Mouse (Mus musculus): ENCODE results near the gene Gm38655. TPM values are rescaled to one million over a fixed set of nuclear protein-coding genes. Genes with fewer than 3 reads are reported as not detected.

The Gm38655 gene
- polyA plus RNA-seq, 1 experiment from 2014 or later, result not detected

DNA sequence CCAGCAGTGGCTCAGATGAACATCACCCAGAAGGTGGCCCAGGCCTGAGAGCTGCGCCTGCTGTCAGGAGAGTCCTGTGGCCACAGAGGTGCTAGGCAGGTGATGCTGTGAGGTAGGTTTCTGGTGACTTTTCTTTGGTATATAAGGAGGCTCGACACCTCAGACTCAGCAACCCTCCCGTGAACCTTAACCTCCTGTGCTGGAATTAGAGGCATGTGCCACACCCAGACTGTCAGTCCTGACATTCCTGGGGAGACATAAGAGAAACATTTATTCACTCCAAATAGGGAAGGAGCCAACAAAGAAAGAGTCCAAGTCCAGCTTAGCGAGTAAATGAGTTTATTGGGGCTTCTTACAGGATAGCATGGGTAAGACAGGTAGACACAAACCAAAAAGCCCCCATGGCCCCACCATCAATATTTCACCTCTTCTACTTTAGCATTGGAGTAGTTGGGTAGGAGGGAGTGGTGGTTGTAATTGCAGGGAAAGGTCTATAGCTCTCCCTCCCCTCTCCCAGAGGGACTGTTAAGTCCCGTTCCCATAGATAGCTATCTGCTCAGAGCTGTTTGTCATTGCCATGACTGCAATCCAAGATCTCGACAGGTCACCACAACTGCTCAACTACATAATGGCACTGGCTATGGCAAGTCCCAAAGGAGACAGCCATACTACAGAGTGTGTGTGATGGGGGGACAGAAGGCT, 9.2 kb downstream of the Gm38655 start:
- Histone ChIP-seq H3K4me2 (ENCODE audit: low read length) (no peak overlapping the region), H3K9me3 (ENCODE audit: control insufficient read depth, low read length) (no peaks in the 10 kb centered on the region), H3K36me3 (ENCODE audit: control insufficient read depth, insufficient read depth, low read length) (peaks cover 7% of the 10 kb centered on the region), H3K9ac (ENCODE audit: low read length) (no peak overlapping the region), H3K4me3 (ENCODE audit: control insufficient read depth in 1 of 2, insufficient read depth in 1 of 2, low read depth in 1 of 2, low read length in 2 of 2) (no peak overlapping the region), H3K27ac (replicated peaks in 1 of 2; ENCODE audit: control insufficient read depth in 1 of 2, insufficient read depth in 1 of 2, low read depth in 2 of 2, low read length in 2 of 2) (no peak overlapping the region), H3K4me1 (ENCODE audit: control insufficient read depth in 2 of 2, insufficient read depth in 2 of 2, low read length in 2 of 2) (no peaks in the 10 kb centered on the region), H3K27me3 (ENCODE audit: control insufficient read depth, insufficient read depth, low read length) (no peaks in the 10 kb centered on the region)
- no peak for ATAC-seq (ENCODE audit: insufficient number of reproducible peaks, insufficient read depth, low FRiP score, low read depth)
- WGBS, result 46% methylated on average over 6 of the region's 6 CpGs

DNA sequence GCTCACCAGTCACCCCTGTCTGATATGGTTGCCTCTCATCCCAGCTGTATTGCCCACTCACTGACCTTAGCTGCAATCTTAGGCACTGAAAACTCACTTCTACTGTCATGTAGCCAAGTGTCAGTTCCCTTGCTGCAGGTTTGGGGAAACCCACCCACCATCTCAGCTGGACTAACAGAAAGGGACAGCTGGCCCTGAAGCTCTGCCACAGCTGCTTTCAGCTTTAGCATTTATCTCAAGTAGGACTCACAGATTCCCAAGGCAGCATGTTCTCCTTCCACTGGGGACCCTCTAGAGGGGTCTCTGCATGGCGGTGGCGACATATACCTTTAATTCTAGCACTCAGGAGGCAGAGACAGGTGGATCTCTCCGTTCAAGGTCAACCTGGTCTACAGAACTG, 10.5 kb downstream of the Gm38655 start:
- no peak overlapping the region for H3K4me2 ChIP-seq (ENCODE audit: low read length)
- H3K27ac ChIP-seq (replicated peaks in 1 of 2; ENCODE audit: control insufficient read depth in 1 of 2, insufficient read depth in 1 of 2, low read depth in 2 of 2, low read length in 2 of 2), result no peak overlapping the region
- no peak for ATAC-seq (ENCODE audit: insufficient number of reproducible peaks, insufficient read depth, low FRiP score, low read depth)
- no peak overlapping the region for H3K4me3 ChIP-seq (ENCODE audit: control insufficient read depth in 1 of 2, insufficient read depth in 1 of 2, low read depth in 1 of 2, low read length in 2 of 2)
- no peaks in the 10 kb centered on the region for H3K4me1 ChIP-seq (ENCODE audit: control insufficient read depth in 2 of 2, insufficient read depth in 2 of 2, low read length in 2 of 2)
- peaks cover 21% of the 10 kb centered on the region for H3K36me3 ChIP-seq (ENCODE audit: control insufficient read depth, insufficient read depth, low read length)
- H3K9me3 ChIP-seq (ENCODE audit: control insufficient read depth, low read length), result no peaks in the 10 kb centered on the region
- 74% methylated on average over 3 of the region's 3 CpGs for WGBS
- H3K27me3 ChIP-seq (ENCODE audit: control insufficient read depth, insufficient read depth, low read length), result no peaks in the 10 kb centered on the region
- no peak overlapping the region for H3K9ac ChIP-seq (ENCODE audit: low read length)

DNA sequence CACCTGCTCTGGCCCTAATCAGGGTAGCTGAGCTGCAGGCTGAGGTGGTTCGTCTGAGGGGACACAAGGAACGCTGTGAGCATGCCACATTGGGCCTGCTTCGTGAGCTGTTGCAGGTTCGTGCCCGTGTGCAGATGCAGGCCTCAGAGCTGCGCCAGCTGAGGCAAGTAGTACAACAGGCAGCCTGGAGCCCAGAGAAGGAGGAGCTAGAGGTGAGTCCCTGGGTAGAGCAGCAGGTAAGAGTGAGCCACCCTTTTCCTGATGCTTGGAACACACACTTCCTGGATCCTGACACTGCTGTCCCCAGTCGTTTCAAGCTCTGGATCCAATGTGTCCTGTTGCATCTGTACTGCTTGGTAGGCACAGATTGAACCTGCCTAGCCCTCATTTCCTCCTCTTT, 11.9 kb downstream of the Gm38655 start:
- no peaks in the 10 kb centered on the region for H3K4me1 ChIP-seq (ENCODE audit: control insufficient read depth in 2 of 2, insufficient read depth in 2 of 2, low read length in 2 of 2)
- no peak overlapping the region for H3K4me3 ChIP-seq (ENCODE audit: control insufficient read depth in 1 of 2, insufficient read depth in 1 of 2, low read depth in 1 of 2, low read length in 2 of 2)
- 73% methylated on average over 7 of the region's 7 CpGs for WGBS
- H3K27me3 ChIP-seq (ENCODE audit: control insufficient read depth, insufficient read depth, low read length), result no peaks in the 10 kb centered on the region
- H3K4me2 ChIP-seq (ENCODE audit: low read length), result no peak overlapping the region
- H3K27ac ChIP-seq (replicated peaks in 1 of 2; ENCODE audit: control insufficient read depth in 1 of 2, insufficient read depth in 1 of 2, low read depth in 2 of 2, low read length in 2 of 2), result no peak overlapping the region
- H3K9ac ChIP-seq (ENCODE audit: low read length), result no peak overlapping the region
- peaks cover 28% of the 10 kb centered on the region for H3K36me3 ChIP-seq (ENCODE audit: control insufficient read depth, insufficient read depth, low read length)
- no peak for ATAC-seq (ENCODE audit: insufficient number of reproducible peaks, insufficient read depth, low FRiP score, low read depth)
- no peaks in the 10 kb centered on the region for H3K9me3 ChIP-seq (ENCODE audit: control insufficient read depth, low read length)

DNA sequence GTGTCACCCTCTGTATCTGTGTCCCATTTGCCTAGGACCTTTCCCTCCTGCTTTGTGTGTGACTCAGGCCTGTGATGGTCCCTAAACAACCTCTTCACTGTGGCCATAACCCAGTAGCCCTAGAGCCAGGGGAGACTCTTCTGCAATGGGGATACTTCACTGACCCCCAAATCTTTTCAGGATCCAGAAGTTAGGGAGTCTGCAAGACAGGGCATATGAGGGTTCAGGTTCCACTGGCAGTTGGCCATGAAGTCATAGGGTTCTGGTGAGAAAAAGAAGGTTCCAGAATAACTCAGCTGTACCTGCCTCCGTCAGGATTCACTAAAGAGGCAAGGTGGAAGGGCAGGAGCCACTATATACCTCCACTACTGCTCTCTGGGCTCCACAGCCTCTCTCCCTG, 13.1 kb downstream of the Gm38655 start, which contains the start of gene Ccdc154:
Ccdc154 (plus strand) TSS at position 301 of the 400 bp plus-strand sequence.
- H3K4me1 ChIP-seq (ENCODE audit: control insufficient read depth in 2 of 2, insufficient read depth in 2 of 2, low read length in 2 of 2), result no peaks in the 10 kb centered on the region
- H3K27me3 ChIP-seq (ENCODE audit: control insufficient read depth, insufficient read depth, low read length), result no peaks in the 10 kb centered on the region
- H3K9ac ChIP-seq (ENCODE audit: low read length), result no peak within 1 kb of the TSS
- ATAC-seq (ENCODE audit: insufficient number of reproducible peaks, insufficient read depth, low FRiP score, low read depth), result no peak
- no peak within 1 kb of the TSS for H3K27ac ChIP-seq (replicated peaks in 1 of 2; ENCODE audit: control insufficient read depth in 1 of 2, insufficient read depth in 1 of 2, low read depth in 2 of 2, low read length in 2 of 2)
- no peak within 1 kb of the TSS for H3K4me3 ChIP-seq (ENCODE audit: control insufficient read depth in 1 of 2, insufficient read depth in 1 of 2, low read depth in 1 of 2, low read length in 2 of 2)
- no peaks in the 10 kb centered on the region for H3K9me3 ChIP-seq (ENCODE audit: control insufficient read depth, low read length)
- WGBS, result 94% methylated on average over 1 of the region's 1 CpGs
- H3K36me3 ChIP-seq (ENCODE audit: control insufficient read depth, insufficient read depth, low read length), result peaks cover 38% of the 10 kb centered on the region
- no peak within 1 kb of the TSS for H3K4me2 ChIP-seq (ENCODE audit: low read length)

DNA sequence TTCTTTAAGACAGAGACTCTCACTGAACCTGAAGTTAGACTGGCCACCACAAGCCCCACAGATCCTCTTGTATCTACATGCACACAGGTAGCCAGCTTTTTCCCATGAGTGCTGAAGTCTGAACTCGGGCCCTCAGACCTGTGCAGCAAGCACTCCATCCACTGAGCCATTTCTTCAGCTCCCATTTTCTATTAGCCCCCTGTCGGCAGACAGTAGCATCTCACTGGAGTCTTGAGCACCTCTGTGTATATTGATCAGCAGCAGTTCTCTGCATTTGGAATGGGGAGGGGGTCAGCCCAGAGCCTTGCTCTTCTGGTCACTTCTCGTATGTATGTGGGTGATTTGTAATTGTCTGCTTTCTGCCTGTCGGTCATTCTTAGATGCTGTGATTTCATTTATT, 35.3 kb downstream of the Gm38655 start:
- no peaks in the 10 kb centered on the region for H3K4me1 ChIP-seq (ENCODE audit: control insufficient read depth in 2 of 2, insufficient read depth in 2 of 2, low read length in 2 of 2)
- H3K4me2 ChIP-seq (ENCODE audit: low read length), result no peak overlapping the region
- ATAC-seq (ENCODE audit: insufficient number of reproducible peaks, insufficient read depth, low FRiP score, low read depth), result no peak
- no peak overlapping the region for H3K9ac ChIP-seq (ENCODE audit: low read length)
- WGBS, result 66% methylated on average over 4 of the region's 4 CpGs
- H3K9me3 ChIP-seq (ENCODE audit: control insufficient read depth, low read length), result no peaks in the 10 kb centered on the region
- no peak overlapping the region for H3K27ac ChIP-seq (replicated peaks in 1 of 2; ENCODE audit: control insufficient read depth in 1 of 2, insufficient read depth in 1 of 2, low read depth in 2 of 2, low read length in 2 of 2)
- peaks cover 6% of the 10 kb centered on the region; the same call in 1 of the 2 replicates for H3K36me3 ChIP-seq (ENCODE audit: control insufficient read depth, insufficient read depth, low read length)
- H3K27me3 ChIP-seq (ENCODE audit: control insufficient read depth, insufficient read depth, low read length), result no peaks in the 10 kb centered on the region
- H3K4me3 ChIP-seq (ENCODE audit: control insufficient read depth in 1 of 2, insufficient read depth in 1 of 2, low read depth in 1 of 2, low read length in 2 of 2), result no peak overlapping the region

DNA sequence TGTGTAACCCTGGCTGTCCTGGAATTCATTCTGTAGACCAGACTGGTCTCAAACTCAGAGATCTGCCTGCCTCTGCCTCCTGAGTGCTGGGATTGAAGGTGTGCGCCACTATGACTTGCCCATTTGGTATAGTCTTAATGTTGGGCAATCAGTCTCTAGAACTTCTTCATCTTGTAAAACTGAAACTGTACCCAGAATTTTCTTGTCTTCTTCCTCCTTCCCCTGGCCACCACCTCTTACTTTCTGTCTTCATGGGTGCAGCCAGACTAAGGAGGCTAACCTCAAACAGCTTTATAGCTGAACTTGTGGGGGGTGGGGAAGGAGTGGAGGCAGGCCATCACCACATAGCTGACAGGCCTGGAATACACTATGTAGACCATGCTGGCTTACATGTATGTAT, 36.5 kb downstream of the Gm38655 start:
- Histone ChIP-seq H3K4me2 (ENCODE audit: low read length) (no peak overlapping the region), H3K36me3 (ENCODE audit: control insufficient read depth, insufficient read depth, low read length) (no peaks in the 10 kb centered on the region; the same call in 1 of the 2 replicates), H3K27me3 (ENCODE audit: control insufficient read depth, insufficient read depth, low read length) (no peaks in the 10 kb centered on the region), H3K4me1 (ENCODE audit: control insufficient read depth in 2 of 2, insufficient read depth in 2 of 2, low read length in 2 of 2) (peaks cover 2 to 8% of the 10 kb centered on the region in 2 experiments; a peak in 3 of 4 replicates), H3K9me3 (ENCODE audit: control insufficient read depth, low read length) (no peaks in the 10 kb centered on the region), H3K9ac (ENCODE audit: low read length) (no peak overlapping the region), H3K27ac (replicated peaks in 1 of 2; ENCODE audit: control insufficient read depth in 1 of 2, insufficient read depth in 1 of 2, low read depth in 2 of 2, low read length in 2 of 2) (no peak overlapping the region), H3K4me3 (ENCODE audit: control insufficient read depth in 1 of 2, insufficient read depth in 1 of 2, low read depth in 1 of 2, low read length in 2 of 2) (no peak overlapping the region)
- ATAC-seq (ENCODE audit: insufficient number of reproducible peaks, insufficient read depth, low FRiP score, low read depth), result no peak
- WGBS, result 100% methylated on average over 1 of the region's 1 CpGs

DNA sequence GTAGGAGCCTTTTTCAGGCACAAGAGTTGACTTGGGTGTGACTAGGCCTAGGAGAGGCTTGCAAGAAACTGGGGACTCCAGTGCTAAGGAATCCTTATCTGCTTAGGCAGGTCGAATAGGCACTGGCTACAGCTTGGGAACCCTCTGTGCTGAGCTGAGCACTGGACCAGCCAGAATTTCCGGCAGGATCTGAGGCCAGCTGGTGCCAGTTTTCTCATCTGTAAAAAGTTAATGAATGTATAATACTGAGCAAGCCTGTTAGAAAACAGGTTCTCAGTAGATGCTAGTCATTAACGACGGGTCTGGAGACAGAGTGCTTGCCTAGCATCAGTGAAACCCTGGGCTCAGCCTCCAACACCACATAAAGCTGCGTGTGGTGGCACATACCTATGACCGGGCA, 39.6 kb downstream of the Gm38655 start:
- Histone ChIP-seq H3K27ac (replicated peaks in 1 of 2; ENCODE audit: control insufficient read depth in 1 of 2, insufficient read depth in 1 of 2, low read depth in 2 of 2, low read length in 2 of 2) (no peak overlapping the region), H3K9me3 (ENCODE audit: control insufficient read depth, low read length) (no peaks in the 10 kb centered on the region), H3K9ac (ENCODE audit: low read length) (no peak overlapping the region), H3K4me1 (ENCODE audit: control insufficient read depth in 2 of 2, insufficient read depth in 2 of 2, low read length in 2 of 2) (peaks cover 2 to 9% of the 10 kb centered on the region in 2 experiments; a peak in 3 of 4 replicates), H3K27me3 (ENCODE audit: control insufficient read depth, insufficient read depth, low read length) (no peaks in the 10 kb centered on the region), H3K4me2 (ENCODE audit: low read length) (no peak overlapping the region), H3K4me3 (ENCODE audit: control insufficient read depth in 1 of 2, insufficient read depth in 1 of 2, low read depth in 1 of 2, low read length in 2 of 2) (no peak overlapping the region), H3K36me3 (ENCODE audit: control insufficient read depth, insufficient read depth, low read length) (no peaks in the 10 kb centered on the region; the same call in 1 of the 2 replicates)
- ATAC-seq (ENCODE audit: insufficient number of reproducible peaks, insufficient read depth, low FRiP score, low read depth), result no peak
- WGBS, result 83% methylated on average over 6 of the region's 6 CpGs
